Mouse (Mus musculus): ENCODE measurements around the gene Tcte2. TPM values are rescaled to one million over a fixed set of nuclear protein-coding genes. Genes with fewer than 3 reads are reported as not detected.
A peak's percentile ranks its signal among the peaks of the same experiment; 100 is the strongest.

The Tcte2 gene
- polyA plus RNA-seq, 2 experiments from 2014 or later, result not detected

- ATAC-seq, result no peak
These were observed 45.3 kb downstream of the Tcte2 start for GRCm38 (mm10) chr17:13716336-13716735.

- ATAC-seq, result no peak
These were observed 46.1 kb downstream of the Tcte2 start for GRCm38 (mm10) chr17:13715511-13715910.

GRCm38 (mm10) chr17:13714654-13715053 lies 47.0 kb downstream of the Tcte2 start:
- ATAC-seq, result no peak

GRCm38 (mm10) chr17:13714128-13714527 lies 47.5 kb downstream of the Tcte2 start:
- ATAC-seq, result no peak

- ATAC-seq, result no peak
These were observed 49.1 kb downstream of the Tcte2 start for GRCm38 (mm10) chr17:13712518-13712917.

- no peak for ATAC-seq
These were observed 49.5 kb downstream of the Tcte2 start for GRCm38 (mm10) chr17:13712116-13712515.

- ATAC-seq, result no peak
These were observed 50.5 kb downstream of the Tcte2 start for GRCm38 (mm10) chr17:13711173-13711572.

- ATAC-seq, result no peak
These were observed 56.1 kb downstream of the Tcte2 start for GRCm38 (mm10) chr17:13705481-13705921.

GRCm38 (mm10) chr17:13703611-13704320 lies 57.9 kb downstream of the Tcte2 start:
- ATAC-seq, result no peak

- no peak for ATAC-seq
These were observed 61.3 kb downstream of the Tcte2 start for GRCm38 (mm10) chr17:13700131-13701016.

- no peak for ATAC-seq
These were observed 61.9 kb downstream of the Tcte2 start for GRCm38 (mm10) chr17:13699716-13700115.

GRCm38 (mm10) chr17:13698194-13698593 lies 63.4 kb downstream of the Tcte2 start:
- ATAC-seq, result no peak

- no peak for ATAC-seq
These were observed 64.0 kb downstream of the Tcte2 start for GRCm38 (mm10) chr17:13697646-13698045.

GRCm38 (mm10) chr17:13695881-13696280 lies 65.7 kb downstream of the Tcte2 start:
- no peak for ATAC-seq

- no peak for ATAC-seq
These were observed 66.4 kb downstream of the Tcte2 start for GRCm38 (mm10) chr17:13695211-13695610.

GRCm38 (mm10) chr17:13694181-13694580 lies 67.4 kb downstream of the Tcte2 start:
- ATAC-seq, result no peak

- no peak for ATAC-seq
These were observed 74.0 kb downstream of the Tcte2 start for GRCm38 (mm10) chr17:13687656-13688055.

GRCm38 (mm10) chr17:13687086-13687485 lies 74.5 kb downstream of the Tcte2 start:
- no peak for ATAC-seq

GRCm38 (mm10) chr17:13685621-13686020 lies 76.0 kb downstream of the Tcte2 start:
- ATAC-seq, result no peak

GRCm38 (mm10) chr17:13684256-13684655 lies 77.4 kb downstream of the Tcte2 start:
- ATAC-seq, result no peak

GRCm38 (mm10) chr17:13683411-13684174 lies 78.0 kb downstream of the Tcte2 start:
- ATAC-seq, result peak; percentile 74

GRCm38 (mm10) chr17:13683027-13683410 lies 78.6 kb downstream of the Tcte2 start:
- ATAC-seq, result peak; percentile 4

Data from activated CD4-positive, CD25-positive, alpha-beta regulatory T cell, adult 4 months (primary cell).